In genomic region chr1:120831975-120832374, GRCm38 (mm10) we compare ENCODE assay signal across 32 mouse cellular contexts.
"Had no signal": no experiment of that assay in that cellular context is flagged by ENCODE, and none has a peak within 500 bp of the region (broad histone marks: within the 10 kb centered on the region; RNA-seq: fewer than 3 reads in every experiment).

No protein-coding gene starts in this region.

- H3K9ac ChIP-seq: limb, embryonic 12.5 days; limb, embryonic 13.5 days; limb, embryonic 15.5 days; liver, embryonic 12.5 days; liver, embryonic 13.5 days; liver, embryonic 14.5 days; liver, embryonic 15.5 days; liver, postnatal 0 days; lung, embryonic 14.5 days; lung, embryonic 15.5 days; midbrain, embryonic 12.5 days; midbrain, embryonic 13.5 days; midbrain, embryonic 15.5 days; neural tube, embryonic 12.5 days had no signal

- ATAC-seq: liver, embryonic 12.5 days; liver, postnatal 0 days; lung, postnatal 0 days; midbrain, embryonic 13.5 days; midbrain, embryonic 15.5 days; midbrain, embryonic 16.5 days had no signal

- H3K4me2 ChIP-seq: limb, embryonic 12.5 days; limb, embryonic 13.5 days; limb, embryonic 15.5 days; liver, embryonic 11.5 days; liver, embryonic 12.5 days; liver, embryonic 13.5 days; liver, embryonic 15.5 days; lung, embryonic 14.5 days; lung, embryonic 15.5 days; midbrain, embryonic 11.5 days; midbrain, embryonic 12.5 days; midbrain, embryonic 13.5 days; midbrain, embryonic 15.5 days; neural tube, embryonic 12.5 days had no signal

- H3K9me3 ChIP-seq: limb, embryonic 10.5 days; limb, embryonic 12.5 days; limb, embryonic 13.5 days; limb, embryonic 15.5 days; liver, embryonic 12.5 days; liver, embryonic 15.5 days; lung, embryonic 15.5 days; midbrain, embryonic 10.5 days; midbrain, embryonic 12.5 days; midbrain, embryonic 13.5 days; midbrain, embryonic 15.5 days; neural tube, embryonic 12.5 days had no signal

- H3K4me1 ChIP-seq: limb, embryonic 10.5 days; limb, embryonic 12.5 days; limb, embryonic 13.5 days; limb, embryonic 15.5 days; liver, embryonic 12.5 days; liver, embryonic 13.5 days; liver, embryonic 15.5 days; lung, embryonic 15.5 days; megakaryocyte, embryonic 14.5 days; midbrain, embryonic 10.5 days; midbrain, embryonic 12.5 days; midbrain, embryonic 13.5 days; midbrain, embryonic 15.5 days; neural tube, embryonic 12.5 days had no signal

- DNase-seq: left cerebral cortex, postnatal 4 days; liver; liver, embryonic 13.5 days; liver, postnatal 0 days; lung, adult 18-20 months; lung, adult 2 months; lung, embryonic 14.5 days; lung, postnatal 10 days; lung, postnatal 14 days; lung, postnatal 36 days; lung, postnatal 4 days; midbrain, embryonic 14.5 days had no signal

- H3K27me3 ChIP-seq: limb, embryonic 12.5 days; limb, embryonic 13.5 days; limb, embryonic 15.5 days; liver, embryonic 12.5 days; liver, embryonic 13.5 days; liver, embryonic 15.5 days; lung, embryonic 15.5 days; megakaryocyte, embryonic 14.5 days; midbrain, embryonic 12.5 days; midbrain, embryonic 13.5 days; midbrain, embryonic 15.5 days; neural tube, embryonic 12.5 days had no signal

- H3K27ac ChIP-seq: limb, embryonic 10.5 days; limb, embryonic 12.5 days; limb, embryonic 13.5 days; limb, embryonic 15.5 days; liver, embryonic 12.5 days; liver, embryonic 13.5 days; liver, embryonic 14.5 days; liver, embryonic 15.5 days; lung, embryonic 15.5 days; macrophage; midbrain, embryonic 10.5 days; midbrain, embryonic 12.5 days; midbrain, embryonic 13.5 days; midbrain, embryonic 15.5 days; neural tube, embryonic 12.5 days had no signal

- H3K4me3 ChIP-seq: limb, embryonic 10.5 days; limb, embryonic 12.5 days; limb, embryonic 13.5 days; limb, embryonic 15.5 days; liver, embryonic 12.5 days; liver, embryonic 13.5 days; liver, embryonic 15.5 days; lung, embryonic 15.5 days; megakaryocyte, embryonic 14.5 days; midbrain, embryonic 10.5 days; midbrain, embryonic 12.5 days; midbrain, embryonic 13.5 days; midbrain, embryonic 15.5 days; myocyte; neural tube, embryonic 12.5 days had no signal

- H3K36me3 ChIP-seq: limb, embryonic 10.5 days; limb, embryonic 12.5 days; limb, embryonic 13.5 days; limb, embryonic 15.5 days; liver, embryonic 12.5 days; liver, embryonic 13.5 days; liver, embryonic 15.5 days; lung, embryonic 15.5 days; midbrain, embryonic 10.5 days; midbrain, embryonic 12.5 days; midbrain, embryonic 13.5 days; midbrain, embryonic 15.5 days; neural tube, embryonic 12.5 days had no signal
